Mouse (Mus musculus): ENCODE data around the gene Srl.

The Srl gene

GRCm38 (mm10) chr16:4552829-4553550, 11.4 kb upstream of the Srl start:
- 90% methylated on average over 6 of the region's 6 CpGs for WGBS

GRCm38 (mm10) chr16:4551885-4552284, 10.3 kb upstream of the Srl start:
- WGBS, result 97% methylated on average over 12 of the region's 12 CpGs

GRCm38 (mm10) chr16:4551056-4551455, 9.4 kb upstream of the Srl start:
- WGBS, result 39% methylated on average over 13 of the region's 13 CpGs

- WGBS, result 95% methylated on average over 18 of the region's 18 CpGs
Observed at GRCm38 (mm10) chr16:4548953-4549688, 7.5 kb upstream of the Srl start.

- 86% methylated on average over 5 of the region's 5 CpGs for WGBS
Observed at GRCm38 (mm10) chr16:4547611-4548010, 6.0 kb upstream of the Srl start.

GRCm38 (mm10) chr16:4546838-4547237, 5.2 kb upstream of the Srl start:
- 94% methylated on average over 8 of the region's 8 CpGs for WGBS

- WGBS, result 85% methylated on average over 9 of the region's 9 CpGs
Observed at GRCm38 (mm10) chr16:4544845-4545244, 3.2 kb upstream of the Srl start.

- WGBS, result 81% methylated on average over 3 of the region's 3 CpGs
Observed at GRCm38 (mm10) chr16:4543266-4543665, 1.6 kb upstream of the Srl start.

- WGBS, result 37% methylated on average over 7 of the region's 7 CpGs
Observed at GRCm38 (mm10) chr16:4542236-4542774, 689 bp upstream of the Srl start.

GRCm38 (mm10) chr16:4541033-4541432, 583 bp downstream of the Srl start:
- 46% methylated on average over 4 of the region's 4 CpGs for WGBS

GRCm38 (mm10) chr16:4540064-4540775, 1.4 kb downstream of the Srl start:
- 49% methylated on average over 12 of the region's 12 CpGs for WGBS

- 50% methylated on average over 4 of the region's 4 CpGs for WGBS
Observed at GRCm38 (mm10) chr16:4539521-4539920, 2.1 kb downstream of the Srl start.

GRCm38 (mm10) chr16:4537616-4538358, 3.8 kb downstream of the Srl start:
- 45% methylated on average over 3 of the region's 3 CpGs for WGBS

GRCm38 (mm10) chr16:4527373-4527772, 14.2 kb downstream of the Srl start:
- 93% methylated on average over 12 of the region's 12 CpGs for WGBS

- WGBS, result 89% methylated on average over 7 of the region's 7 CpGs
Observed at GRCm38 (mm10) chr16:4523313-4524004, 18.2 kb downstream of the Srl start.

GRCm38 (mm10) chr16:4522879-4523278, 18.7 kb downstream of the Srl start:
- 57% methylated on average over 8 of the region's 8 CpGs for WGBS

- WGBS, result 64% methylated on average over 5 of the region's 5 CpGs
Observed at GRCm38 (mm10) chr16:4521735-4522530, 19.7 kb downstream of the Srl start.

GRCm38 (mm10) chr16:4521074-4521667, 20.4 kb downstream of the Srl start:
- 87% methylated on average over 4 of the region's 4 CpGs for WGBS

- WGBS, result 84% methylated on average over 8 of the region's 8 CpGs
Observed at GRCm38 (mm10) chr16:4520673-4521072, 20.9 kb downstream of the Srl start.

GRCm38 (mm10) chr16:4519825-4520224, 21.8 kb downstream of the Srl start:
- WGBS, result 91% methylated on average over 2 of the region's 2 CpGs

All from cerebral cortex, adult 2 months (tissue).